Mouse (Mus musculus) heart, embryonic 10.5 days (tissue): ENCODE measurements around the gene Celf2. TPM values are rescaled to one million over a fixed set of nuclear protein-coding genes. Genes with fewer than 3 reads are reported as not detected.

Experiments
- DNase-seq: peaks from one replicate; pipeline ENCODE4 v3.0.0-alpha.2; 2017; ENCODE audit warnings: low spot score
- H3K27ac ChIP-seq: fragments of 300-500 bp; sonication (generic); 2 replicates; pipeline ENCODE4 v1.5.1; 2016; ENCODE audit warnings: mild to moderate bottlenecking
- H3K27me3 ChIP-seq: fragments of 300-500 bp; sonication (generic); 2 replicates; pipeline ENCODE4 v1.6.1; 2016; ENCODE audit warnings: mild to moderate bottlenecking; ENCODE audit not compliant: poor library complexity, insufficient read depth, severe bottlenecking
- H3K36me3 ChIP-seq: fragments of 300-500 bp; sonication (generic); 2 replicates; pipeline ENCODE4 v1.6.1; 2016; ENCODE audit warnings: mild to moderate bottlenecking, moderate library complexity
- H3K4me1 ChIP-seq: fragments of 300-500 bp; sonication (generic); 2 replicates; pipeline ENCODE4 v1.6.1; 2016; ENCODE audit warnings: mild to moderate bottlenecking
- H3K4me3 ChIP-seq: fragments of 300-500 bp; sonication (generic); 2 replicates; pipeline ENCODE4 v1.5.1; 2016; ENCODE audit warnings: mild to moderate bottlenecking, moderate library complexity
- H3K9me3 ChIP-seq: fragments of 300-500 bp; sonication (generic); 2 replicates; pipeline ENCODE4 v1.6.1; 2016; ENCODE audit warnings: mild to moderate bottlenecking, moderate library complexity
- WGBS: fragments of 180-500 bp; shearing (Covaris S2); methylation state at CpG from one replicate; pipeline ENCODE4 v1.1.7; 2016; 5-methylcytosine and 5-hydroxymethylcytosine counted together
- polyA plus RNA-seq: library from polyadenylated mRNA; unstranded; fragments of >200 nt; fragmentation: Nextera tagmentation; extraction: Ambion mirVana; gene quantifications from 2 replicates; pipeline ENCODE4 v1.2.1, GENCODE M21; 2016

Celf2 gene
- polyA plus RNA-seq, 1 experiment from 2014 or later = 38.2 TPM

- Histone ChIP-seq H3K4me1 (peaks cover 4% of the 10 kb centered on the region; the same call in 1 of the 2 replicates), H3K27ac (no peak overlapping the region), H3K27me3 (no peaks in the 10 kb centered on the region), H3K36me3 (no peaks in the 10 kb centered on the region), H3K9me3 (no peaks in the 10 kb centered on the region), H3K4me3 (no peak overlapping the region)
- WGBS = 85% methylated on average over 6 of the region's 6 CpGs
- DNase-seq = no peak
Measured at GRCm38 (mm10) chr2:6882236-6882885, 627.0 kb downstream of the Celf2 start.

GRCm38 (mm10) chr2:6880941-6881575 lies 628.3 kb downstream of the Celf2 start:
- 81% methylated on average over 6 of the region's 6 CpGs for WGBS
- no peak for DNase-seq
- H3K9me3 ChIP-seq = no peaks in the 10 kb centered on the region
- peaks cover 4% of the 10 kb centered on the region; the same call in 1 of the 2 replicates for H3K4me1 ChIP-seq
- no peaks in the 10 kb centered on the region for H3K27me3 ChIP-seq
- H3K36me3 ChIP-seq = no peaks in the 10 kb centered on the region
- no peak overlapping the region for H3K27ac ChIP-seq
- H3K4me3 ChIP-seq = no peak overlapping the region

- Histone ChIP-seq H3K36me3 (no peaks in the 10 kb centered on the region), H3K27ac (no peak overlapping the region), H3K4me3 (no peak overlapping the region), H3K9me3 (no peaks in the 10 kb centered on the region), H3K4me1 (0 out of 2 replicates have a peak, but pooled peaks cover 5% of the 10 kb centered on the region), H3K27me3 (peaks cover 10% of the 10 kb centered on the region; the same call in 1 of the 2 replicates)
- DNase-seq = no peak
- WGBS = 60% methylated on average over 5 of the region's 5 CpGs
Measured at GRCm38 (mm10) chr2:6877094-6877493, 632.3 kb downstream of the Celf2 start.

- no peaks in the 10 kb centered on the region for H3K9me3 ChIP-seq
- DNase-seq = no peak
- H3K4me1 ChIP-seq = 0 out of 2 replicates have a peak, but pooled peaks cover 5% of the 10 kb centered on the region
- peaks cover 10% of the 10 kb centered on the region; the same call in 1 of the 2 replicates for H3K27me3 ChIP-seq
- H3K4me3 ChIP-seq = no peak overlapping the region
- no peak overlapping the region for H3K27ac ChIP-seq
- H3K36me3 ChIP-seq = no peaks in the 10 kb centered on the region
- 57% methylated on average over 5 of the region's 5 CpGs for WGBS
Measured at GRCm38 (mm10) chr2:6876547-6876946, 632.8 kb downstream of the Celf2 start.

GRCm38 (mm10) chr2:6875071-6875611 lies 634.2 kb downstream of the Celf2 start:
- Histone ChIP-seq H3K4me3 (no peak overlapping the region), H3K27ac (no peak overlapping the region), H3K27me3 (peaks cover 10% of the 10 kb centered on the region; the same call in 1 of the 2 replicates), H3K4me1 (0 out of 2 replicates have a peak, but pooled peaks cover 5% of the 10 kb centered on the region), H3K9me3 (no peaks in the 10 kb centered on the region), H3K36me3 (no peaks in the 10 kb centered on the region)
- DNase-seq = no peak
- WGBS = 30% methylated on average over 11 of the region's 11 CpGs

- WGBS = 58% methylated on average over 10 of the region's 10 CpGs
Measured at GRCm38 (mm10) chr2:6874266-6874955, 635.0 kb downstream of the Celf2 start.

GRCm38 (mm10) chr2:6873711-6874110 lies 635.7 kb downstream of the Celf2 start:
- no peaks in the 10 kb centered on the region for H3K36me3 ChIP-seq
- WGBS = 79% methylated on average over 1 of the region's 1 CpGs
- no peak overlapping the region for H3K4me3 ChIP-seq
- H3K27ac ChIP-seq = no peak overlapping the region
- DNase-seq = no peak
- H3K9me3 ChIP-seq = no peaks in the 10 kb centered on the region
- peaks cover 10% of the 10 kb centered on the region; the same call in 1 of the 2 replicates for H3K27me3 ChIP-seq
- 0 out of 2 replicates have a peak, but pooled peaks cover 5% of the 10 kb centered on the region for H3K4me1 ChIP-seq

More at GRCm38 (mm10) chr2:6874266-6874955, 635.0 kb downstream of the Celf2 start:
- Histone ChIP-seq H3K4me1 (0 out of 2 replicates have a peak, but pooled peaks cover 5% of the 10 kb centered on the region), H3K36me3 (no peaks in the 10 kb centered on the region), H3K27me3 (peaks cover 10% of the 10 kb centered on the region; the same call in 1 of the 2 replicates), H3K9me3 (no peaks in the 10 kb centered on the region), H3K27ac (no peak overlapping the region), H3K4me3 (no peak overlapping the region)
- DNase-seq = no peak

GRCm38 (mm10) chr2:6872894-6873255 lies 636.5 kb downstream of the Celf2 start:
- WGBS = 10% methylated on average over 10 of the region's 10 CpGs
- H3K27ac ChIP-seq = peak overlapping the region; percentile 94
- no peaks in the 10 kb centered on the region for H3K36me3 ChIP-seq
- H3K27me3 ChIP-seq = peaks cover 10% of the 10 kb centered on the region; the same call in 1 of the 2 replicates
- 0 out of 2 replicates have a peak, but pooled peaks cover 5% of the 10 kb centered on the region for H3K4me1 ChIP-seq
- DNase-seq = peak; percentile 79
- peak overlapping the region; percentile 80 for H3K4me3 ChIP-seq
- H3K9me3 ChIP-seq = no peaks in the 10 kb centered on the region

- H3K27me3 ChIP-seq = peaks cover 10% of the 10 kb centered on the region; the same call in 1 of the 2 replicates
Measured at GRCm38 (mm10) chr2:6872131-6872893, 637.1 kb downstream of the Celf2 start.

GRCm38 (mm10) chr2:6871281-6872130 lies 637.9 kb downstream of the Celf2 start:
- H3K27ac ChIP-seq = peak overlapping the region; percentile 94
- DNase-seq = no peak
- WGBS = 4% methylated on average over 40 of the region's 40 CpGs

More at GRCm38 (mm10) chr2:6872131-6872893, 637.1 kb downstream of the Celf2 start:
- H3K4me3 ChIP-seq = peak overlapping the region; percentile 80
- peak overlapping the region; percentile 94 for H3K27ac ChIP-seq
- under 1% methylated on average over 86 of the region's 124 CpGs for WGBS
- DNase-seq = peak; percentile 79
- no peaks in the 10 kb centered on the region for H3K9me3 ChIP-seq
- 0 out of 2 replicates have a peak, but pooled peaks cover 5% of the 10 kb centered on the region for H3K4me1 ChIP-seq
- no peaks in the 10 kb centered on the region for H3K36me3 ChIP-seq

GRCm38 (mm10) chr2:6869956-6870710 lies 639.2 kb downstream of the Celf2 start:
- Histone ChIP-seq H3K36me3 (no peaks in the 10 kb centered on the region), H3K4me1 (0 out of 2 replicates have a peak, but pooled peaks cover 3% of the 10 kb centered on the region), H3K9me3 (no peaks in the 10 kb centered on the region), H3K4me3 (no peak overlapping the region), H3K27ac (no peak overlapping the region), H3K27me3 (peaks cover 7% of the 10 kb centered on the region; the same call in 1 of the 2 replicates)
- DNase-seq = no peak
- 73% methylated on average over 9 of the region's 9 CpGs for WGBS

More at GRCm38 (mm10) chr2:6871281-6872130, 637.9 kb downstream of the Celf2 start:
- peaks cover 10% of the 10 kb centered on the region; the same call in 1 of the 2 replicates for H3K27me3 ChIP-seq
- no peaks in the 10 kb centered on the region for H3K36me3 ChIP-seq
- no peaks in the 10 kb centered on the region for H3K9me3 ChIP-seq
- 0 out of 2 replicates have a peak, but pooled peaks cover 5% of the 10 kb centered on the region for H3K4me1 ChIP-seq
- H3K4me3 ChIP-seq = peak overlapping the region; percentile 80
